Mouse (Mus musculus) olfactory bulb, adult 2 months (tissue): Measurements from ENCODE around the gene Dnajc27. TPM values are rescaled to one million over a fixed set of nuclear protein-coding genes. Genes with fewer than 3 reads are reported as not detected.
A peak's percentile ranks its signal among the peaks of the same experiment; 100 is the strongest.

Source experiments
- H3K27ac ChIP-seq: fragments of 200-500 bp; 2 replicates; pipeline ENCODE4 v1.5.1; 2012; ENCODE audit warnings: low read depth, low read length; ENCODE audit not compliant: insufficient read depth
- H3K4me1 ChIP-seq: fragments of 200-500 bp; 2 replicates; pipeline ENCODE4 v1.6.1; 2012; ENCODE audit warnings: low read length; ENCODE audit not compliant: control insufficient read depth, insufficient read depth
- H3K4me3 ChIP-seq: fragments of 200-500 bp; 2 replicates; pipeline ENCODE4 v1.5.1; 2012; ENCODE audit warnings: mild to moderate bottlenecking, low read depth, low read length, moderate library complexity; ENCODE audit not compliant: insufficient read depth
- CTCF ChIP-seq: fragments of 200-500 bp; IDR thresholded peaks from 2 replicates; pipeline ENCODE4 v1.5.1; 2012; ENCODE audit warnings: low read depth, mild to moderate bottlenecking, low read length, moderate library complexity; ENCODE audit not compliant: insufficient read depth
- POLR2A ChIP-seq: fragments of 200-500 bp; IDR thresholded peaks from 2 replicates; pipeline ENCODE4 v1.6.1; 2012; ENCODE audit warnings: mild to moderate bottlenecking, low read depth, low read length, moderate library complexity; ENCODE audit not compliant: insufficient read depth
- WGBS: fragments of 180-500 bp; shearing (Covaris S2); methylation state at CpG from one replicate; pipeline ENCODE4 v1.1.7; 2018; 5-methylcytosine and 5-hydroxymethylcytosine counted together
- polyA plus RNA-seq: library from polyadenylated mRNA; stranded (reverse); fragments of >200 nt; gene quantifications from 2 replicates; pipeline ENCODE4 v1.2.4, GENCODE M21; 2012; ENCODE audit warnings: low replicate concordance; ENCODE audit not compliant: missing spikeins, insufficient read depth, insufficient read length

Gene Dnajc27
- not detected in 2 replicates for polyA plus RNA-seq

DNA sequence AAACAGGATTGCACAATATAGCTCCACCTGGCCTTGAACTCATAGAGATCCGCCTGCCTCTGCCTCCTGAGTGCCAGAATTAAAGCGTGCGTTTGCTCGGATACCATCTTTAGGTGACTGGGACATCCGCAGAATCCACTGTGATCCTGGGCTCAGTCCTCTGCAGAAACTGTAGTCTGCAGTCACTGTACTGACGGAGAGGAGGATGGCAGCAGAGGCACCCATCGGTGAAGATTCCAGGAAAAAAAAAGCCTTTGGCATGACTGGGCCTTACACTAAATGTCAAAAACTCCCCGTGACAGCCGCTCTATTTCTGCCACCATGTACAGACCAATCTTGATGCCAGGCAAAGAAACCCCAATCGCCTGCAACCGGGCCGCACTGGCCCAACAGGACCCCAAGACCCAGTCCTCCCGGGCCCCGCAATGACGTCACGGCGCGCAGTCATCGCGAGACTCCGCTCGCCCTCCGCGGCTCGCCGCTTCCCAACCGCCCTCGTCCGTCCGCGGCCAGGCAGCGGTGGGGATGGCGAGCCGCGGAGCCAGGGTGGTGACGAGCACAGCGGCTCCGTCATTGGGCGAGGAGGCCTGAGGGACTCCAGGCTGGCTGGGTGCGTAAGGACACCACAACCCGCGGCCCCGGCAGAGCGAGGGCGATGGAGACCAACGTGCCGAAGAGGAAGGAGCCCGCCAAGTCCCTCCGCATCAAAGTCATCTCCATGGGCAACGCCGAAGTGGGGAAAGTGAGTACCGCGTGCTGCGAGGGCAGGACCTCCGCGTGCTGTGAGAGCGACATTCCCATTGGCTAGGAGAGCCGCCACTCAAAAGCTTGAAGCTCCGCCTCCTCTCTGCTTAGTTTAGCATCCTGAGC is at the start of gene Dnajc27:
Gene Dnajc27 (plus strand): TSS at position 452 of the 870 bp plus-strand sequence.
- H3K4me1 ChIP-seq, result peaks cover 7% of the 10 kb centered on the region; the same call in 1 of the 2 replicates

DNA sequence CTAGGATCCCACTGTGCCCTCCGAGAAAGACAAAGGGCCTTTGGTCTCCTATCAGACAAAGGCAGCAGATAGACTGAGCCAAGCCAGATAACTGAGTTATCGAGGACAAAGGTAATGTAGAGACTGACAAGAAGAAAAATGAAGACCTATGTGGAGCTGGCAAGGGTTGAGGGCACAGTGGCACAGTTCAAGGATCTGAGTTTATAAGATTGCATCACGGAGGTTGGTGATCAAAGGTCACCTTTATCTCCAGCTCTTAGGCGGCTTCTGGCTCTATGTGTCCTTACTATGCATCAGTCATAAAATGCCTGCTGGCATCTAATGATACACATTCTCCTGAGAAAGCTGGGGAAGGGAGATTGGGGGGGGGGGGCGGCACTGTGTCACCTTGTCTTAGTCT is 46.2 kb upstream of the Dnajc27 start:
- no peak overlapping the region for H3K4me3 ChIP-seq
- WGBS, result 91% methylated on average over 5 of the region's 5 CpGs
- peaks cover 38% of the 10 kb centered on the region for H3K4me1 ChIP-seq
- H3K27ac ChIP-seq, result no peak overlapping the region
- no peak for TF ChIP-seq CTCF
- no peak for TF ChIP-seq POLR2A

More for the DNA sequence above, at the start of gene Dnajc27:
- Histone ChIP-seq H3K4me3 (peak within 1 kb of the TSS; percentile 75), H3K27ac (peak within 1 kb of the TSS; percentile 99)
- TF ChIP-seq CTCF (no peak), POLR2A (peak; percentile 93)
- WGBS, result 5% methylated on average over 59 of the region's 59 CpGs

DNA sequence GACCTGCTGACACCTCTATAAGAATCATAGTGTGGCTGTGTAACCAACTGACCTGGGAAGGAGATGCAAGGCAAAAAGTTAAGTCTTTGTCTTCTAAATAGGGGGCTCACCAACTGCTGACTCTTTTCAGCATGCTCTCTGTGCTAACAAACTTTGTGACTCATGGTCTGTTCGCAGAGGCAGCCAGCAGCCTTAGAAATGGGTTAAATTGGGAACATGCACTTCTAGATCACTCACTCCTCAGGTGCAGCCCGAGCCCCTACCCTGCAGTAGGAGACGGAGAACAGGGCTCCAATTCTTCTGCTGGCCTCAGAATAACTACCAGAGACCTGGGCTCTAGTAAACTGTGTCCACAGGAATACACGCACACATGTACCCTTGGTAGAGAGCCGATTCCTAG is 44.9 kb upstream of the Dnajc27 start:
- TF ChIP-seq POLR2A (no peak), CTCF (no peak)
- H3K4me3 ChIP-seq, result peak overlapping the region; percentile 74
- peaks cover 40% of the 10 kb centered on the region for H3K4me1 ChIP-seq
- WGBS, result 12% methylated on average over 5 of the region's 5 CpGs
- peak overlapping the region; percentile 52 for H3K27ac ChIP-seq

DNA sequence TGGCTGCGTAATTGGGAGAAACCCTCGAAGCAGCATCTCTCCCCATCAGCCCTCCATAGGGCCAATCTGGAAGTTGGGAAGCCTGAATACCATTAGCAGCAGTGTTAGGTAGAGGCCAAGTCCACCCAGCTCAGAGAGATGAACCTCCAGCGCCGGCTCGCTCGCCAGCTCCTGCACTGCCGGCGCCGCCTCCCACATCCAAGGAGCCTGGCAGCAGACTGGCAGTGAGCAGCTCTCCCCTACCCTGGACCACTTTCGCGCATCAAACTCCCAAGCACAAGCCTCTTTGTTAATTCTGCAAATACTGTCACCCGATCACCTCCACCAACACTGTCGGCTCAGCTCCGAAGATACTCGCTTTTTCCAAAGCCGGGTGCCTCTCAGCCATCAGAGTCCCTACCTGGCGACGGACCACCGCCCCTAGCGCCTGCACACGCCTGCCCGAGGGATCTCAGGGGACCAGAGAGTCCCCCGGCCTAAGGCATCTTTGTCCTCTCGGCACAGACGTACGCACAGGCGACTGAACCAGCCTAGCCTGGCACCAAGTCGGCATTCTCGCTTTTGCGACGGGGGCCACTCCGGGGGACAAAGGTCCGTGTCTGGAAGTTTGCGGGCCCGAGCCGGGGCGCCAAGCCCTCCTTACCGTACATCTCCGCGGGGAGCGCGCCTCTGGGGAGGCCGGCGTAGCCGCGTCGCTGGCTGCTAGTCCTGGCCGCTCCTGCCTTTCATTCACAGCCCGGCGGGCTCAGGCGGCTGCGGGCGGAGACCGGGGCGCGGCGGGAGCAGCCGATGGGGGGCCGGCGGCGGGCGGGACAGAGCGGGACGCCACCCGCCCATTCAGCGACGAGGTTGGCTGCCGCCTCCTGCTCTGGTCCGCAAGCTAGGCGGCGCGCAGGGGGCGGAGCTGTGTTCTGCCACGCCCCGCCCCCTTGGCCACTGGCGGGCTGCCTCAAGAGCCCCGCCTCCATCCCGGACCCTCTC is 44.0 kb upstream of the Dnajc27 start, which contains the start of gene Efr3b:
Gene Efr3b (minus strand): TSS at position 855 of the 981 bp plus-strand sequence.
- peak within 1 kb of the TSS; percentile 74 for H3K4me3 ChIP-seq
- TF ChIP-seq POLR2A, result no peak
- no peak for TF ChIP-seq CTCF
- H3K27ac ChIP-seq, result peak within 1 kb of the TSS; percentile 52
- H3K4me1 ChIP-seq, result peaks cover 37% of the 10 kb centered on the region
- WGBS, result under 1% methylated on average over 78 of the region's 78 CpGs

DNA sequence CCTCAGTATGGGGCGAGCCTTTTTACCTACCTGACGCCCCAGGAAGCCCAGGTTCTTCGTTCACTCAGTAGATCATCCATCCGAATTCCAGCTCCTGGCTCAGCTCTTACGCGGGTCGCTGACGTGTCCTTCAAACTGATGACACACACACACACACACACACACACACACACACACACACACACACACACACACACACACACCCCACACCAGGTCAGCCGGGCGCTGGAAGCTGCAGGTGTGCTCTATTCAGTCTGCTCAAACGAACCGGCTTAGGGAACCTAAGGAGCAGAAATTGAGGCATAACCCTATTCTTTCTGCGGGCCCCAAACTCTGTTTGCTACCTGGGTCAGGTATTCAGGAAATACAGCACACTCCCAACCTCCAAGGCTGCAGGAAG is 43.3 kb upstream of the Dnajc27 start:
- Histone ChIP-seq H3K4me3 (peak overlapping the region; percentile 74), H3K27ac (no peak overlapping the region), H3K4me1 (peaks cover 31% of the 10 kb centered on the region)
- TF ChIP-seq POLR2A (no peak), CTCF (no peak)
- 6% methylated on average over 13 of the region's 13 CpGs for WGBS

DNA sequence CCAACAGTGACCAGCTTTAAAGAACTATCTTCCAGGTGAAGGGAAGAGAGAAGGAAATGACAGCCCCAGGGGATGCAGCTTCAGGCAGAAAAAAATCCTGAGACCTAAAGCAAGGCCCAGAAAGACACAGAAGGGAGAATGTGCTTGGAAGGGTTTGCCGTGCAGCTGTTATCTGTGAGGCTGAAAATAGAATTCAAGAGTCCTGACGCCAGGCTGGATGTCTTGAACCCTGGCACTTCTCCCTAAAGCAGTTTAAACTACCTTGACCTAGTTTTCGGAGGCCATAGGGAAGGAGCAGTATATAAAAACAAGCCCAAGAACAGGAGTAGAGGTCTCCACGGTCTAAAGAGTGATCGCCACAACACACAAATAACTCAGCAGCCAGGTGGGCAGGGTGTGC is 40.0 kb upstream of the Dnajc27 start:
- H3K27ac ChIP-seq, result no peak overlapping the region; the same call in 1 of the 2 replicates
- no peak overlapping the region for H3K4me3 ChIP-seq
- TF ChIP-seq CTCF, result no peak
- H3K4me1 ChIP-seq, result peaks cover 13% of the 10 kb centered on the region
- 66% methylated on average over 5 of the region's 5 CpGs for WGBS

DNA sequence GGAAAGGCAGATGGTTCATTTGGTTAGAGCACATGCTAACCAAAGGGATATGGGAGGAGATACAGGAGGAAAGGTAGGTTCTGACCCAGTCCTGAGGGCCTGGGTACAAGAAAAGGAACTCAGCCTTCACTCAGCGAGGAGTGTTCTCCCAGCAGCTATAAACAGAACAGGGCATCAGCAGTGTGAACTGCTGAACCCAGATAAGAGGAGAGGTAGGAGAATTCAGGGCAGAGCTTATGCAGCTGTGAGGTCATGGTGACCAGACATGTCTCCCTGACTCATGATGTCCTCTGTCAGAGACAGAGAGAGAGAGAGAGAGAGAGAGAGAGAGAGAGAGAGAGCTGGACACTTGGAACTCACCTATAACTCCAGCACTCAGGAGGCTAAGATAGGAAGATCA is 36.4 kb upstream of the Dnajc27 start:
- TF ChIP-seq POLR2A (no peak), CTCF (no peak)
- Histone ChIP-seq H3K27ac (no peak overlapping the region), H3K4me3 (no peak overlapping the region), H3K4me1 (peaks cover 7% of the 10 kb centered on the region)
- WGBS, result 88% methylated on average over 1 of the region's 1 CpGs

DNA sequence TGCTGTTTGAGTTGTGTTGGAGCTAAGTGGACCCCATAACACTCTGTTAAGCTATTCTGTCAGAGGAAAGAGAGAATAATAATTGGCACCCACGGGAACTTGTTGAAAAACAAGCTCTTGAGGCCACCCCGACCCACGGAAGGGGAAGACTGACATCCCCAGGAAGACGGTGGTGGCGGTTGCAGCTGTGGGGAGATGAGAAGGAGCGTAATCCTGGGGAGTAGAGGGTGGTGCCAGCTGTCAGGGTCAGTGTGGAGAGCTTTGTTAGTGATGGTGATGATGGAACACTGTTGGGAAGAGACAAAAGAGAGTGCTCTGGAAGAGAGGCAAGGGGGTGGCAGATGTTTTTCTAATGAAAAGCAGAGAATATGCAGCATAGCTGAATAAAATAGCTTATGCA is 34.4 kb upstream of the Dnajc27 start:
- TF ChIP-seq POLR2A, result no peak
- no peak for TF ChIP-seq CTCF
- peak overlapping the region; percentile 18; the same call in 1 of the 2 replicates for H3K27ac ChIP-seq
- peaks cover 3% of the 10 kb centered on the region; the same call in 1 of the 2 replicates for H3K4me1 ChIP-seq
- H3K4me3 ChIP-seq, result no peak overlapping the region
- WGBS, result 36% methylated on average over 6 of the region's 6 CpGs

DNA sequence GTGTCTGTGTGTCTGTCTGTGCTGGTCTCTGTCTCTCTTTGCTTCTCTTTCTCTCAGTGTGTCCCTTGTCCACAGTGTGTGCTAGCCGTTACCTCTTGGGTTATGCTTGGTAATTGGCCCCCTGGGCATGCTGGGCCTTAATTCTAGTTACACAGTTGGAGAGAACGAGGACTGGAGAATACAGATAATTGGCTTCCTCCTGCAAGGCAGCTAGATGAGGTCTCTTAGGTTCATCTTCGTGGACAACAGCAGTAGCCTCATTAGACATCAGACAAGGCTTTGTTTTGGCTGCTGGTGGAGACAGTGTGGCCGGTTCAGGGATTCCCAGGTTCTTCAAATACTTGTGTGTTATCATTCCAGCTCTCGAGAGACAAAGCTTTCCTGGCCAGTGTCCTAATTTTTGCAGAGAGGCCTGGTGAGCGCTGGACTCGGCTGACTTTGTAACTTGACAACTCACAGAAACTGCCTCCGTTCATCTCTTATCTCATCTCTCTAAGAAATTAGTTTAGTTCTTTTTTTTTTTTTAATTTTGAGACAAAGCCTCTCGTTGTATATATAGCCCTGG is 31.4 kb upstream of the Dnajc27 start:
- TF ChIP-seq POLR2A (no peak), CTCF (no peak)
- H3K27ac ChIP-seq, result no peak overlapping the region
- WGBS, result 70% methylated on average over 9 of the region's 9 CpGs
- peaks cover 5% of the 10 kb centered on the region; the same call in 1 of the 2 replicates for H3K4me1 ChIP-seq
- no peak overlapping the region for H3K4me3 ChIP-seq
